ENCODE assay signal across 8 mouse cellular contexts in the genomic region with DNA sequence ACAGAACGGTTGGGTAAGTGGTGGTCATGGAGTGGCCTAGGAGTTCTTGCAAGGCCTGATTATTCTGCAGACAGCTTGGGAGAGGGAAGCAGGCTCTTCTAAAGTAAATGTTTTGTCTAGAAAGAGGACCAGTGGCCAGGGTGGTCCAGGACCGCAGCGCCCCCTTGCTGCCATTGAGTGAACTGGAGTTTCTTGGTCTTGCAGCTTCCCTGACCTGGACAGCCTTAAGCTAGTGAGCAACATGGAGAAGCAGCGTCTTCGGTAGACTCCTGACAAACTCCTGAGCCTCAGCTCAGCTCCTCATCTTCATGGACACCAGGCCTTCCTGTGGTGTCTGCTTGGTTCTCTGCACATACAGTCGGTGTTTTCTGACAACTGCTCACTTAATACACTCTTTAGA.
DNase-seq lines count a peak whose midpoint lies in the region; ATAC-seq and TF ChIP-seq lines count a peak whose summit lies in the region.

No protein-coding gene starts in this region.

- H3K9me3 ChIP-seq in liver, embryonic 12.5 days (replicated peaks), result no peaks in the 10 kb centered on the region
- no peaks in the 10 kb centered on the region for H3K9me3 ChIP-seq in kidney, postnatal 0 days (replicated peaks; ENCODE audit: low read length)

- no peaks in the 10 kb centered on the region for H3K4me1 ChIP-seq in liver, embryonic 12.5 days
- no peaks in the 10 kb centered on the region for H3K4me1 ChIP-seq in kidney, postnatal 0 days (replicated peaks; ENCODE audit: insufficient read depth, low read length)

- DNase-seq in cerebellum, postnatal 10 days, result peak; percentile 46 to 48
- DNase-seq in cerebellum, adult 8-10 months, result no peak
- DNase-seq in liver, result peak; percentile 7
- DNase-seq in adrenal gland, postnatal 10 days, result peak; percentile 59
- peak; percentile 53 for DNase-seq in kidney, postnatal 0 days (ENCODE audit: low spot score)
- DNase-seq in urinary bladder, postnatal 36 days (ENCODE audit: low spot score in 2 of 2), result peak; percentile 9 to 11

- no peaks in the 10 kb centered on the region for H3K36me3 ChIP-seq in liver, embryonic 12.5 days
- H3K36me3 ChIP-seq in kidney, postnatal 0 days (ENCODE audit: insufficient read depth, low read length), result no peaks in the 10 kb centered on the region

- H3K27me3 ChIP-seq in liver, embryonic 12.5 days (replicated peaks), result no peaks in the 10 kb centered on the region
- H3K27me3 ChIP-seq in kidney, postnatal 0 days (ENCODE audit: insufficient read depth, low read length), result no peaks in the 10 kb centered on the region

- no peak overlapping the region for H3K4me3 ChIP-seq in liver, embryonic 12.5 days
- no peak overlapping the region for H3K4me3 ChIP-seq in kidney, postnatal 0 days (replicated peaks; ENCODE audit: low read depth, low read length)

- H3K9ac ChIP-seq in liver, embryonic 12.5 days, result no peak overlapping the region
- no peak overlapping the region for H3K9ac ChIP-seq in kidney, postnatal 0 days (ENCODE audit: low read depth, low read length)

- H3K4me2 ChIP-seq in liver, embryonic 12.5 days, result no peak overlapping the region
- H3K4me2 ChIP-seq in kidney, postnatal 0 days (ENCODE audit: low read length), result no peak overlapping the region

- WGBS in liver, embryonic 12.5 days (ENCODE audit: insufficient replicate concordance), result 42% methylated on average over 6 of the region's 6 CpGs
- 67% methylated on average over 6 of the region's 6 CpGs for WGBS in kidney, postnatal 0 days

- ATAC-seq in liver, embryonic 12.5 days, result no peak
- no peak for ATAC-seq in kidney, postnatal 0 days (replicated peaks; ENCODE audit: low FRiP score, low read depth)
- peak; percentile 50 for ATAC-seq in megakaryocyte progenitor cell, adult 5-6 weeks (replicated peaks; ENCODE audit: poor library complexity)

- peak; percentile 74 for TF ChIP-seq CTCF in kidney, postnatal 0 days (IDR thresholded peaks at IDR 0.05; ENCODE audit: low read depth)

- H3K27ac ChIP-seq in liver, embryonic 12.5 days, result no peak overlapping the region
- no peak overlapping the region for H3K27ac ChIP-seq in kidney, postnatal 0 days
